Mouse (Mus musculus): ENCODE data around the gene Reg4. TPM values are rescaled to one million over a fixed set of nuclear protein-coding genes. Genes with fewer than 3 reads are reported as not detected.

The Reg4 gene
- total RNA-seq, 2 experiments from 2014 or later = not detected

DNA sequence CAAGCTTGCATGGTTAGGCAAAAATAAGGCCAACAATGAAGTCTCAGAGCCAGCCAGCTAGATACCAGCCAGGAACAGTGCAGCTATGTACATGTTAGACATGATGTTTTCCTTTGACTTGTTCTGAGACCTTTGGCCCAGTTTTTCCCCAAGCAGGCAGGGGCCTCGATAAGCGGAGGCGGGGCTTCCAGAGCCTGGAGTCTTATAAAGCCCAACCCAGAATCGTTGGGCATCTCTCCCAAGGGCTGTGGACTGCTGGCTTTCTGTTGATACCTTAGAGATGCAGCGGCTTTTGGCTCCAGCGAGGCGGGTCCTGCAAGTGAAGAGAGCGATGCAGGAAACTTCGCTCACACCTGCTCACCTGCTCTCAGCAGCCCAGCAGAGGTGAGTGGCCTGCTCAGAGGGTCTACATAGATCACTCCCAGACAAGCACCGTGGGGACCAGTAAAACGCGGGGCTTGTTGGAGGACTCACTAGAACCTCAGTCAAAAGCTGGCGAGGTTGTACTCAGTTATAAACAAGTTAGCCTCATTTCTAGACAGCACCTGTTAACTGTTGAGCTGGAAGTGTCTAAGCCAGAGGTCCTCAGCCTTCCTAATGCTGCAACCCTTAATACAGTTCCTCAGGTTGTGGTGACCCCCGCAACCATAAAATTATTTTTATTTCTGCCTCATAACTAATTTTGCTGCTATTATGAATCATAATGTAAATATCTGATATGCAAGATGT, 58.4 kb downstream of the Reg4 start, which contains the start of gene Hmgcs2:
Gene Hmgcs2, plus strand, starts transcription at position 232 of the 729 bp plus-strand sequence.
- ATAC-seq (ENCODE audit: poor library complexity, severe bottlenecking) = no peak

DNA sequence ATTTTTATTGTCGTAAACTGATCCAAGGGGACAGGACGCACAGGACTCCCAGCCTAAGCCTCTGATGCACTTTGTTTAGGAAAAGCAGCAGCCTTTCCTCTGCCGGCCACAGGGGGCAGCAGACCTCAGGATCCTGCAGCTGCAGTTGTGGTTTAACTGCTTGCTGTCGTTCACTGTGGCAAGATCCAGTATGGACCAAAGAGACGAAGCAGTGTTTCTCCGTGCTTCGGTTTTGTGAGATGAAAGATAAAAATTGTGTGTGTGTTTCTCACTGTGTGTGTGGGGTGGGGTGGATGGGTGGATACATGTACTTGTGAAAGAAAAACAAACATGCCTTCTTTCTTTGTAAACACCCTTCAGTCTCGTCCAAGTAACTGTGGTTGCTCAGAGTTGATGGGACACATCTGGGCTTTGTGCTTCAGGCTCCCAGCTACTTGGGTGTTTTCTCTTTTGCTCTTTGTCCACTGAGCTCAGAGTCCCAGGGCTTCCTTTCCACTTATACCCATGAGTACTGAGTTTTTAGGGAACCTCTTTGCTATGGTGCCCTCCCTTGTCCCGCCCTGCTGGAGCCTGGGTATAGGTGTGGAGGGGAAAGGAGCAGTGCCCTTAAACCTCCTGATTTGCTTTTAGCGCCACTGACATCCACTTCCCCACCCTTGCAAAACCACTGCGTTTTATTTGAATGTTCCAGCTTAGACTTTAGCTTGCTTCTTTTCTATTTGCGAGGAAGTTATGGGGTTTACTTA, 59.1 kb downstream of the Reg4 start:
- ATAC-seq (ENCODE audit: poor library complexity, severe bottlenecking) = peak; percentile 95

DNA sequence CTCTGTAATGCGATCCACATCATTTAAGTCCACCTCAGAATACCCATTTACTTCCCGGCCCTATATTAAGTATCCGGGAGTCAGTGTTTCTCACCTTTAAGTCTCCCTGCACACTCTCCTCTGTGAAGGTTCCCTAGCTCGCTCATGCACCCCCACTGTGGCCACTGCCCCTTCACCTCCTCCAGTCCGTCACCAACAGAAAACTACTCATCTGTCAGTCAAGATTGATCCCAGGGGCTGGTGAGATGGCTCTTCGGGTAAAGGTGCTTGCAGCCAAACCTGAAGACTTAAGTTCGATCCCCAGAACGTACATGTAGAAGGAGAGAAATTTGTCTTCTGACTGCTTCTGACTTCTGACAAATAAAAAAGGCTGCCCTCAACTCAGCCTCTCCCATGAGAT, 60.5 kb downstream of the Reg4 start:
- no peak for ATAC-seq (ENCODE audit: poor library complexity, severe bottlenecking)

DNA sequence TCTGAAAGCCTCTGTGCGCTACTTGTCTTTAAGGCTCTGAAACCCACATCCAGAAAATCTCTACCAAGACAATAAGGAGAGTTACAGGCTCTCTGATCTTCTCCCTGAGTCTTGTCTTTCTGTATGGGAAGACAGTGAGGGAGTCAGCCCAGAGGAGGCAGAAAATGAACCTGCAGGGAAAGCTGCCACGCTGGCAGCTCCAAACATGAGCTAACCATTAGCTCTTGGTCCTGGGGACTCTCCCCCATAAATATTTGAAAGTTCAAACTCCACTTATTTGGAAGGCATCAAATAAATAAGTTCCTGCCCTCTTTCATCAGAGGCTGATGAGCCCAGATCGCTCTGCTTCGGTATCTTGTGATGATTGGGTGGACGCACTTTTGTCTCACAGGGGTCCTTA, 61.2 kb downstream of the Reg4 start:
- ATAC-seq (ENCODE audit: poor library complexity, severe bottlenecking) = no peak

Other genes starting within 250 kb of the Reg4 start
- 92.1 and 97.4 TPM in 2 replicates for gene Notch2, start 208.6 kb upstream of the Reg4 start, total RNA-seq (2015)
- 81.7 and 104 TPM in 2 replicates for gene Notch2, start 208.6 kb upstream of the Reg4 start, total RNA-seq (2017)
- gene Adam30, start 61.5 kb upstream of the Reg4 start, total RNA-seq (2015) = 0.18 TPM in 1 of 2 replicates, not detected in the other
- 0.04 TPM in 1 of 2 replicates, not detected in the other for gene Adam30, start 61.5 kb upstream of the Reg4 start, total RNA-seq (2017)
- gene Hmgcs2, start 58.3 kb downstream of the Reg4 start, total RNA-seq (2015) = 0.46 TPM in 1 of 2 replicates, not detected in the other
- 0.11 and 0.24 TPM in 2 replicates for gene Hmgcs2, start 58.3 kb downstream of the Reg4 start, total RNA-seq (2017)
- gene Phgdh, start 117.8 kb downstream of the Reg4 start, total RNA-seq (2015) = 11.0 and 13.9 TPM in 2 replicates
- 59.7 and 75.3 TPM in 2 replicates for gene Phgdh, start 117.8 kb downstream of the Reg4 start, total RNA-seq (2017)
- gene Zfp697, start 160.3 kb downstream of the Reg4 start, total RNA-seq (2015) = 0.14 and 0.47 TPM in 2 replicates
- gene Zfp697, start 160.3 kb downstream of the Reg4 start, total RNA-seq (2017) = 0.53 TPM in 1 of 2 replicates, not detected in the other
- not detected in 2 replicates for gene Gm4450, start 235.0 kb downstream of the Reg4 start, total RNA-seq (2015)
- gene Gm4450, start 235.0 kb downstream of the Reg4 start, total RNA-seq (2017) = not detected in 2 replicates

All from megakaryocyte, adult 5-6 weeks (primary cell).